Mouse (Mus musculus) embryonic facial prominence, embryonic 11.5 days (tissue): ENCODE results near the gene Suv39h2. TPM values are rescaled to one million over a fixed set of nuclear protein-coding genes. Genes with fewer than 3 reads are reported as not detected.

ENCODE experiments used
- ATAC-seq: fragments of 200-750 bp; cut with Nextera tagmentation; replicated peaks from 2 replicates; pipeline ENCODE4 v1.8.0; 2017; ENCODE audit warnings: low read depth; ENCODE audit not compliant: insufficient number of reproducible peaks, low FRiP score, low TSS enrichment
- DNase-seq: peaks from one replicate; pipeline ENCODE4 v3.0.0-alpha.2; 2015; ENCODE audit warnings: low spot score
- H3K27ac ChIP-seq: fragments of 300-500 bp; sonication (generic); replicated peaks from 2 replicates; pipeline ENCODE4 v1.5.1; 2014; ENCODE audit warnings: mild to moderate bottlenecking, low read depth, low read length, control low read depth
- H3K27me3 ChIP-seq: fragments of 300-500 bp; sonication (generic); 2 replicates; pipeline ENCODE4 v1.6.1; 2014; ENCODE audit warnings: mild to moderate bottlenecking, low read length, moderate library complexity, mixed read lengths; ENCODE audit not compliant: control insufficient read depth, insufficient read depth
- H3K36me3 ChIP-seq: fragments of 300-500 bp; sonication (generic); replicated peaks from 2 replicates; pipeline ENCODE4 v1.6.1; 2014; ENCODE audit warnings: low read depth, mild to moderate bottlenecking, low read length, moderate library complexity, mixed read lengths; ENCODE audit not compliant: control insufficient read depth, insufficient read depth
- H3K4me1 ChIP-seq: fragments of 300-500 bp; sonication (generic); 2 replicates; pipeline ENCODE4 v1.6.1; 2014; ENCODE audit warnings: low read length, mixed read lengths; ENCODE audit not compliant: control insufficient read depth, insufficient read depth
- H3K4me2 ChIP-seq: fragments of 300-500 bp; sonication (generic); 2 replicates; pipeline ENCODE4 v1.6.1; 2014; ENCODE audit warnings: low read depth, mild to moderate bottlenecking, control low read depth, low read length, moderate library complexity
- H3K4me3 ChIP-seq: fragments of 300-500 bp; sonication (generic); 2 replicates; pipeline ENCODE4 v1.5.1; 2014; ENCODE audit warnings: low read depth, low read length, control low read depth
- H3K9ac ChIP-seq: fragments of 300-500 bp; sonication (generic); replicated peaks from 2 replicates; pipeline ENCODE4 v1.6.1; 2014; ENCODE audit warnings: mild to moderate bottlenecking, control low read depth, low read length
- H3K9me3 ChIP-seq: fragments of 300-500 bp; sonication (generic); replicated peaks from 2 replicates; pipeline ENCODE4 v1.6.1; 2016; ENCODE audit warnings: mild to moderate bottlenecking, low read length, inconsistent platforms, mixed read lengths; ENCODE audit not compliant: control insufficient read depth
- whole genome bisulfite sequencing: fragments of 180-500 bp; shearing (Covaris S2); extraction: QIAGEN DNeasy Blood & Tissue Kit; methylation state at CpG from one replicate; pipeline ENCODE4 v1.1.7; 2014; 5-methylcytosine and 5-hydroxymethylcytosine counted together
- polyA plus RNA-seq: library from polyadenylated mRNA; unstranded; fragments of >200 nt; fragmentation: Nextera tagmentation; extraction: Ambion mirVana; gene quantifications from 2 replicates; pipeline ENCODE4 v1.2.1, GENCODE M21; 2014

The Suv39h2 gene
- polyA plus RNA-seq, 1 experiment from 2014 or later = 54.5 TPM

DNA sequence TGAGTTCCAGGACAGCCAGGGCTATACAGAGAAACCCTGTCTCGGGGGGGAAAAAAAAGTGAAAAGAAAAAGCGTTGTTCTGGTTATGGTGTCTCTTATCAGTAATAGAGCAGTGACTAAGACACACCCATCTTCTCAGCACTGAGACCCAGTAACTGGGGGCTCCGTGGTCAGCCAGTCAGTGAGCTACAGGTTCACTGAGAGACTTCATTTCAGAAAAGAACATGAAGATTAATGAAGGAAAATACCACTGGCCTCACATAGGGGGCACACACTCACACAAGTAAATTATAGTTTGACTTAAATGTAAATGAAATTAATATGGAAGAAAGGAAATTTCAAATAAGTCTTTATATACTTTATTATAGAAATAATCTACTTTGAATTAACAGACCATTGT lies 5.4 kb upstream of the Suv39h2 start:
- no peak for DNase-seq
- Histone ChIP-seq H3K4me1 (no peaks in the 10 kb centered on the region), H3K9me3 (no peaks in the 10 kb centered on the region), H3K27me3 (no peaks in the 10 kb centered on the region), H3K4me3 (no peak overlapping the region), H3K36me3 (no peaks in the 10 kb centered on the region), H3K4me2 (no peak overlapping the region), H3K9ac (no peak overlapping the region), H3K27ac (no peak overlapping the region)
- ATAC-seq = no peak
- 79% methylated on average over 3 of the region's 3 CpGs for WGBS

DNA sequence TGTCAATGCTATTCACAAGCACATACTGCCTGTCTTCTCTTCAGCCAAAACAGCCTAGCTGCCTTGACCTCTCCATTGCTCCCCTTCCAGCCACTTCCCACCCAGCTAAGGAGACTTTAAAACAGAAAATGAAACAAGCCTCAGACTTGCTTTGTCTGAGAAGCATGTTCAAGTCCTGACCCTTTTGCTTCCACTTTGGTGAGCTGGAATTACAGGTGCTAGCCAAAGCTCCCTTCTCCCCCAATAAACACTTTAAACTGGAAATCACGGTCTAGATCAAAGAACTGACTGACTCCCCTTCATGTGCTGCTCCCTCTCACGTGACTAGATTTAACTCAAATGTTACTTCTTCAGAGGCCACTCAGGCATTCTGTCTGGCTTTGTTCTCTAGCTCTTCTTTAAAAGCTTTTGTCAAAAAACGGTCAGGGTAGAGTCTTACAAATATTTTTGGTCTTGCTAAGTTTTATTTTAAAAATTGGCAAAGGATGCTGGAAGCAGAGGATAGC lies 968 bp upstream of the Suv39h2 start:
- Histone ChIP-seq H3K4me1 (no peaks in the 10 kb centered on the region), H3K9ac (peak overlapping the region; percentile 63; the same call in 1 of the 2 replicates), H3K36me3 (no peaks in the 10 kb centered on the region; the same call in 1 of the 2 replicates), H3K9me3 (no peaks in the 10 kb centered on the region), H3K4me2 (no peak overlapping the region), H3K4me3 (no peak overlapping the region), H3K27ac (no peak overlapping the region), H3K27me3 (no peaks in the 10 kb centered on the region)
- no peak for DNase-seq
- 72% methylated on average over 3 of the region's 3 CpGs for WGBS
- no peak for ATAC-seq

DNA sequence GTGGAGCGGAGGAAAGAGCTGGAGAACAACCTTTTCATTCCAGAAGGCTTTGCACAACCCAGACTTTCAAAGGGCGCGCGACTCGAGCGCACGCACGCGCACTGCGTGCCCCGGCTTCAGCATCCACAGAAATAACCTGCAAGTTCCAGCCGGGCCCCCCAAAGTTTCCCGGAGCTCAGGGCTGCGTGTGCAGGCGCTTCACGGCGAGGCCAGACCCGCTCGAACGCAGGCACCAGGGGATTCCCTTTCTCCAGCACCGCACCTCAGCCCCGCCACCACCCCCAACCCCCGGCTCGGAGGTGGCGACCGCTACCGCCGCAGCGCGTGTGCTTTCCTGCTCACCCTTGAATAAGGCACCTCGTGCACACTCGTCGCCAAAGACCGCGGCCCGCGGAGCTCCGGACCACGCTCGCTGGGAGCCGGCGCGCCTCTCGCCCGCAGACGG lies 448 bp downstream of the Suv39h2 start:
- no peaks in the 10 kb centered on the region for H3K9me3 ChIP-seq
- H3K36me3 ChIP-seq = no peaks in the 10 kb centered on the region; the same call in 1 of the 2 replicates
- ATAC-seq (peak; percentile 90), DNase-seq (peak; percentile 78)
- H3K27ac ChIP-seq = peak overlapping the region; percentile 84
- H3K27me3 ChIP-seq = no peaks in the 10 kb centered on the region
- WGBS = under 1% methylated on average over 44 of the region's 46 CpGs
- peak overlapping the region; percentile 78 for H3K9ac ChIP-seq
- H3K4me3 ChIP-seq = peak overlapping the region; percentile 71
- no peaks in the 10 kb centered on the region for H3K4me1 ChIP-seq
- peak overlapping the region; percentile 36 for H3K4me2 ChIP-seq

DNA sequence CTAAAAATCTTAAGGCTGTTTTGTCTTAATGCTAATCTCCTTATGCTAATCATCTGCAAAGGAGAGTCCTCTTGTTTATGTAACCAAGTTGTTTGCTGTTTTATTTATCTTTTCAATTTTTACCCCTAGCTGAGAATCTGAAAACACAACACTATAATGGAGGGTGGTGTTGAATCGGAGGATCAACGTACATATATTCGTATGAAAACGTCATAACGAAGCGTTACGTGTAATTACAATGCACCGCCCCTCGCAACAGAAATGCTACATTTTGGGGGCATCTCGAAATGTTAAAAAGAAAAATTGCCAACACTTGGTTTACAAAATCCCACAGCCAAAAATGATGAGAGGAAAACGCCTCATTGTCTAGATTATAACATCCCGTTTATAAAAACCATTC lies 940 bp downstream of the Suv39h2 start:
- no peaks in the 10 kb centered on the region; the same call in 1 of the 2 replicates for H3K36me3 ChIP-seq
- DNase-seq (peak; percentile 58), ATAC-seq (no peak)
- peak overlapping the region; percentile 36 for H3K4me2 ChIP-seq
- H3K9me3 ChIP-seq = no peaks in the 10 kb centered on the region
- 1% methylated on average over 12 of the region's 12 CpGs for WGBS
- H3K27ac ChIP-seq = peak overlapping the region; percentile 84
- H3K9ac ChIP-seq = peak overlapping the region; percentile 78
- no peaks in the 10 kb centered on the region for H3K4me1 ChIP-seq
- no peaks in the 10 kb centered on the region for H3K27me3 ChIP-seq
- peak overlapping the region; percentile 71 for H3K4me3 ChIP-seq

GRCm38 (mm10) chr2:3456590-3456989 lies 18.2 kb downstream of the Suv39h2 start:
- Histone ChIP-seq H3K27me3 (no peaks in the 10 kb centered on the region), H3K4me1 (no peaks in the 10 kb centered on the region), H3K4me3 (no peak overlapping the region), H3K9ac (no peak overlapping the region), H3K9me3 (no peaks in the 10 kb centered on the region), H3K27ac (no peak overlapping the region), H3K36me3 (no peaks in the 10 kb centered on the region; the same call in none of the 2 replicates), H3K4me2 (no peak overlapping the region)
- DNase-seq (no peak), ATAC-seq (no peak)
- WGBS = 78% methylated on average over 4 of the region's 4 CpGs

GRCm38 (mm10) chr2:3453096-3453495 lies 21.7 kb downstream of the Suv39h2 start:
- Histone ChIP-seq H3K36me3 (no peaks in the 10 kb centered on the region; the same call in none of the 2 replicates), H3K4me1 (no peaks in the 10 kb centered on the region), H3K4me3 (no peak overlapping the region), H3K9me3 (no peaks in the 10 kb centered on the region), H3K9ac (no peak overlapping the region), H3K4me2 (no peak overlapping the region), H3K27me3 (no peaks in the 10 kb centered on the region), H3K27ac (no peak overlapping the region)
- ATAC-seq (no peak), DNase-seq (no peak)
- WGBS = 87% methylated on average over 3 of the region's 3 CpGs

DNA sequence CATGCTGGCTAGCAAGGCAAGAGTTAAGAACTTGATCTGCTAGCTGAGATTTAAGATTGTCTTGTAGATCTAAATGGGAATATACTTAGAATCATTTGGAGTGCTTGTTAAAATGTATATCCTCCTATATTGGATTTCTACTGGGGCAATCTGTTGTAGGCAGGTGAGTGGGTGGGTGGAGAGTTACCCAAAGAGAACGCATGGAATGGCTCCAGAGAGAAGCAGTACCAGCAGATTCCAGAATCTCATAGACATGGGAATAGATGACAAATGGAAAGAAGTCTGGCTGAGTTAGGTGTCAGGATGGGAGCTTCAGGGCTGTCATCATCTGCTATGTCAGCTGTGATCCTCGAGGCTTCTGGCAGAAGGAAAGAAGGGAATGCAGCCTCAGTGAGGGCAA lies 25.4 kb downstream of the Suv39h2 start:
- 75% methylated on average over 2 of the region's 2 CpGs for WGBS
- no peak for DNase-seq
- H3K36me3 ChIP-seq = no peaks in the 10 kb centered on the region; the same call in 1 of the 2 replicates

GRCm38 (mm10) chr2:3445984-3446383 lies 28.8 kb downstream of the Suv39h2 start:
- Histone ChIP-seq H3K9ac (no peak overlapping the region), H3K27ac (no peak overlapping the region), H3K4me1 (no peaks in the 10 kb centered on the region), H3K27me3 (no peaks in the 10 kb centered on the region), H3K4me3 (no peak overlapping the region), H3K36me3 (no peaks in the 10 kb centered on the region; the same call in 1 of the 2 replicates), H3K4me2 (no peak overlapping the region), H3K9me3 (no peaks in the 10 kb centered on the region)
- WGBS = 92% methylated on average over 4 of the region's 4 CpGs
- no peak for ATAC-seq
- no peak for DNase-seq

More for the DNA sequence above, 25.4 kb downstream of the Suv39h2 start:
- H3K27ac ChIP-seq = no peak overlapping the region
- no peaks in the 10 kb centered on the region for H3K4me1 ChIP-seq
- H3K9ac ChIP-seq = no peak overlapping the region
- H3K4me2 ChIP-seq = no peak overlapping the region
- no peaks in the 10 kb centered on the region for H3K9me3 ChIP-seq
- no peak overlapping the region for H3K4me3 ChIP-seq
- no peak for ATAC-seq
- H3K27me3 ChIP-seq = no peaks in the 10 kb centered on the region
